Mouse (Mus musculus) E14TG2a.4 (cell line): ENCODE results near the gene Dtd1.

Source experiments
- CTCF ChIP-seq: conservative IDR thresholded peaks from 2 replicates; pipeline ENCODE4 v1.5.1; 2014; ENCODE audit warnings: low read length
- POU5F1 ChIP-seq: IDR thresholded peaks from 2 replicates; pipeline ENCODE4 v1.6.1; 2014; ENCODE audit warnings: low read length, borderline replicate concordance

DNA sequence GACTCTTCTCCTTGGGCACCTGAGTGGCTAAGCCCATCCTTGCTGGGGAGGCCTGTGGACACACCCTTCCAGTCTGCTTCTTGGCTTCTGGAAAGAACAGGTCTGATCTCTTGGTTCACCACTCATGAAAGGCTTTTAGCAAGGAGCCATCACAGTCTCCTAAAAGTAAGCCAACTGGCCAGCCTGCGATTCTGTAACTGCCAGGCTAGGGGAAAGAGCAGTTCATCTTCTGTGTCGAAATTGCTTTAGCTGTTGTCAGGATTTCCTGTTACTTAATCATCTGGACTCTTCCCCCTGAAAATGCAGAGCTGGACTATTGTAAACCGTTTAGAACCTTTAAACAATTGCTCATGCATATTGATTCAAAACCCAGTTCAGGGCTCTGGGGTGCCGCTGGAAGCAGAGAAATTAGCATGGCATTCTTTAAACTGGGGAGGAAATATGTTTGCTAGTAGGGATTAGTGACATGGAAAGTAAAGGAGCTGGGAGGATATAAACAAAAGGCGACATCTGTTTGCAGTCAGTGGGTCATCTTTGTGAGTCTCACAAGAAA lies 120.8 kb downstream of the Dtd1 start:
- TF ChIP-seq CTCF (no peak), POU5F1 (no peak)
